Mouse (Mus musculus) adipocyte (in vitro differentiated cells): ENCODE measurements around the gene Olfr1336.
"Not testable (repeated sequence)": the region's sequence is repeated elsewhere in the genome, so short reads cannot be mapped to it uniquely, and the experiment has no call there.

Experiments used
- DNase-seq: peaks from one replicate; pipeline ENCODE4 v3.0.0-alpha.2; 2016; ENCODE audit warnings: low spot score

The Olfr1336 gene

GRCm38 (mm10) chr7:6455868-6456267 lies at the start of gene Olfr1336:
Gene Olfr1336 (plus strand): TSS chr7:6456168.
- no peak for DNase-seq

GRCm38 (mm10) chr7:6410043-6410442 lies 45.9 kb upstream of the Olfr1336 start, which contains the start of gene Gm20715:
Gene Gm20715 (plus strand): TSS chr7:6410277.
- peak; percentile 97 for DNase-seq

- no peak for DNase-seq
Observed at GRCm38 (mm10) chr7:6414626-6415441, 41.1 kb upstream of the Olfr1336 start.

- DNase-seq, result no peak
Observed at GRCm38 (mm10) chr7:6415442-6415787, 40.6 kb upstream of the Olfr1336 start.

GRCm38 (mm10) chr7:6419894-6420293 lies 36.1 kb upstream of the Olfr1336 start:
- no peak for DNase-seq

- no peak for DNase-seq
Observed at GRCm38 (mm10) chr7:6429381-6429780, 26.6 kb upstream of the Olfr1336 start.

- DNase-seq, result peak; percentile 3
Observed at GRCm38 (mm10) chr7:6430342-6430741, 25.6 kb upstream of the Olfr1336 start.

GRCm38 (mm10) chr7:6438388-6438787 lies 17.6 kb upstream of the Olfr1336 start, which contains the start of gene Olfr1344:
Gene Olfr1344 (plus strand): TSS chr7:6438688.
- DNase-seq, result no peak

GRCm38 (mm10) chr7:6441173-6441572 lies 14.8 kb upstream of the Olfr1336 start:
- DNase-seq, result no peak

GRCm38 (mm10) chr7:6447771-6448170 lies 8.2 kb upstream of the Olfr1336 start:
- DNase-seq, result no peak

GRCm38 (mm10) chr7:6456399-6456798 lies 431 bp downstream of the Olfr1336 start:
- DNase-seq, result peak; percentile 7

- no peak for DNase-seq
Observed at GRCm38 (mm10) chr7:6466951-6467350, 11.0 kb downstream of the Olfr1336 start, which contains the start of gene Olfr1346. Gene Olfr1346 (plus strand): TSS chr7:6467101.

GRCm38 (mm10) chr7:6477633-6478032 lies 21.7 kb downstream of the Olfr1336 start:
- not testable (repeated sequence) for DNase-seq

GRCm38 (mm10) chr7:6486841-6487240 lies 30.9 kb downstream of the Olfr1336 start, which contains the start of gene Olfr5:
Gene Olfr5 (minus strand): TSS chr7:6486941.
- no peak for DNase-seq

GRCm38 (mm10) chr7:6499655-6500054 lies 43.7 kb downstream of the Olfr1336 start, which contains the start of gene Olfr1347:
Gene Olfr1347 (minus strand): TSS chr7:6499755.
- DNase-seq, result no peak

GRCm38 (mm10) chr7:6508648-6509047 lies 52.7 kb downstream of the Olfr1336 start, which contains the start of gene Olfr1348:
Gene Olfr1348 (minus strand): TSS chr7:6508748.
- DNase-seq, result no peak
